Mouse (Mus musculus): ENCODE data around the gene Ceacam15. TPM values are rescaled to one million over a fixed set of nuclear protein-coding genes. Genes with fewer than 3 reads are reported as not detected.
"Not testable (repeated sequence)": the region's sequence is repeated elsewhere in the genome, so short reads cannot be mapped to it uniquely, and the experiment has no call there.

The Ceacam15 gene
- not detected for total RNA-seq (2021)

- intact Hi-C loops (cut with DNase I) = no loop called here
- DNase-seq (ENCODE audit: low spot score) = no peak
These were observed at the start of gene Ceacam15 for GRCm38 (mm10) chr7:16675605-16676004. Gene Ceacam15, minus strand, starts transcription at chr7:16675705.

GRCm38 (mm10) chr7:16722490-16722889 lies 47.0 kb upstream of the Ceacam15 start:
- intact Hi-C loops (cut with DNase I) = not testable (repeated sequence)

GRCm38 (mm10) chr7:16721629-16722028 lies 46.1 kb upstream of the Ceacam15 start, which contains the start of gene Ceacam9:
Gene Ceacam9, plus strand, starts transcription at chr7:16721929.
- DNase-seq (ENCODE audit: low spot score) = no peak
- intact Hi-C loops (cut with DNase I) = no loop called here

More at GRCm38 (mm10) chr7:16722490-16722889, 47.0 kb upstream of the Ceacam15 start:
- not testable (repeated sequence) for DNase-seq (ENCODE audit: low spot score)

GRCm38 (mm10) chr7:16716456-16717152 lies 41.1 kb upstream of the Ceacam15 start:
- intact Hi-C loops (cut with DNase I); DNase-seq (ENCODE audit: low spot score): not testable (repeated sequence)

GRCm38 (mm10) chr7:16712633-16713415 lies 37.3 kb upstream of the Ceacam15 start:
- intact Hi-C loops (cut with DNase I) = no loop called here

GRCm38 (mm10) chr7:16710604-16711003 lies 35.1 kb upstream of the Ceacam15 start:
- intact Hi-C loops (cut with DNase I) = no loop called here
- DNase-seq (ENCODE audit: low spot score) = no peak

More at GRCm38 (mm10) chr7:16712633-16713415, 37.3 kb upstream of the Ceacam15 start:
- no peak for DNase-seq (ENCODE audit: low spot score)

GRCm38 (mm10) chr7:16708244-16708643 lies 32.7 kb upstream of the Ceacam15 start:
- intact Hi-C loops (cut with DNase I) = no loop called here
- no peak for DNase-seq (ENCODE audit: low spot score)

- intact Hi-C loops (cut with DNase I) = no loop called here
- no peak for DNase-seq (ENCODE audit: low spot score)
These were observed 30.9 kb upstream of the Ceacam15 start for GRCm38 (mm10) chr7:16706385-16706784.

GRCm38 (mm10) chr7:16700583-16700982 lies 25.1 kb upstream of the Ceacam15 start:
- DNase-seq (ENCODE audit: low spot score) = no peak
- intact Hi-C loops (cut with DNase I) = no loop called here

GRCm38 (mm10) chr7:16699042-16699441 lies 23.5 kb upstream of the Ceacam15 start:
- no peak for DNase-seq (ENCODE audit: low spot score)
- intact Hi-C loops (cut with DNase I) = loop anchor here (2.0 kb wide), 1 partner anchor 30 kb away; no protein-coding TSS in a partner anchor

GRCm38 (mm10) chr7:16695025-16695424 lies 19.5 kb upstream of the Ceacam15 start:
- intact Hi-C loops (cut with DNase I) = loop anchor here (1.0 kb wide), 1 partner anchor 66 kb away; no protein-coding TSS in a partner anchor
- no peak for DNase-seq (ENCODE audit: low spot score)

- intact Hi-C loops (cut with DNase I) = no loop called here
- DNase-seq (ENCODE audit: low spot score) = no peak
These were observed 13.7 kb upstream of the Ceacam15 start for GRCm38 (mm10) chr7:16689196-16689595.

- intact Hi-C loops (cut with DNase I); DNase-seq (ENCODE audit: low spot score): not testable (repeated sequence)
These were observed 4.7 kb upstream of the Ceacam15 start for GRCm38 (mm10) chr7:16680194-16680593.

GRCm38 (mm10) chr7:16674699-16675098 lies 806 bp downstream of the Ceacam15 start:
- DNase-seq (ENCODE audit: low spot score); intact Hi-C loops (cut with DNase I): not testable (repeated sequence)

- DNase-seq (ENCODE audit: low spot score) = no peak
- intact Hi-C loops (cut with DNase I) = no loop called here
These were observed 1.7 kb downstream of the Ceacam15 start for GRCm38 (mm10) chr7:16673823-16674222.

- intact Hi-C loops (cut with DNase I); DNase-seq (ENCODE audit: low spot score): not testable (repeated sequence)
These were observed 7.1 kb downstream of the Ceacam15 start for GRCm38 (mm10) chr7:16668331-16668930.

GRCm38 (mm10) chr7:16644260-16644659 lies 31.2 kb downstream of the Ceacam15 start:
- no peak for DNase-seq (ENCODE audit: low spot score)
- intact Hi-C loops (cut with DNase I) = no loop called here

GRCm38 (mm10) chr7:16643106-16643505 lies 32.4 kb downstream of the Ceacam15 start:
- DNase-seq (ENCODE audit: low spot score); intact Hi-C loops (cut with DNase I): not testable (repeated sequence)

GRCm38 (mm10) chr7:16639028-16639427 lies 36.5 kb downstream of the Ceacam15 start:
- peak; percentile 52 for DNase-seq (ENCODE audit: low spot score)
- intact Hi-C loops (cut with DNase I) = no loop called here

GRCm38 (mm10) chr7:16635116-16635515 lies 40.4 kb downstream of the Ceacam15 start:
- DNase-seq (ENCODE audit: low spot score) = no peak
- intact Hi-C loops (cut with DNase I) = no loop called here
